Mouse (Mus musculus) testis, adult 2 months (tissue): ENCODE measurements at regions not wholly inside any gene's neighbourhood (a gene's known extent, or its start where the extent isn't known, plus 50 kb on each side); places are given as distances from the start of the nearest gene placed in this dataset.

Experiments used
- CTCF ChIP-seq: fragments of 200-500 bp; IDR thresholded peaks from 2 replicates; pipeline ENCODE4 v1.5.1; 2012; ENCODE audit warnings: low read depth, mild to moderate bottlenecking, inconsistent platforms, low read length, moderate library complexity; ENCODE audit not compliant: control insufficient read depth, insufficient read depth, insufficient replicate concordance
- POLR2A ChIP-seq: fragments of 200-500 bp; IDR thresholded peaks from 2 replicates; pipeline ENCODE4 v1.6.1; 2012; ENCODE audit warnings: low read depth, mild to moderate bottlenecking, inconsistent platforms, low read length, moderate library complexity; ENCODE audit not compliant: control insufficient read depth

DNA sequence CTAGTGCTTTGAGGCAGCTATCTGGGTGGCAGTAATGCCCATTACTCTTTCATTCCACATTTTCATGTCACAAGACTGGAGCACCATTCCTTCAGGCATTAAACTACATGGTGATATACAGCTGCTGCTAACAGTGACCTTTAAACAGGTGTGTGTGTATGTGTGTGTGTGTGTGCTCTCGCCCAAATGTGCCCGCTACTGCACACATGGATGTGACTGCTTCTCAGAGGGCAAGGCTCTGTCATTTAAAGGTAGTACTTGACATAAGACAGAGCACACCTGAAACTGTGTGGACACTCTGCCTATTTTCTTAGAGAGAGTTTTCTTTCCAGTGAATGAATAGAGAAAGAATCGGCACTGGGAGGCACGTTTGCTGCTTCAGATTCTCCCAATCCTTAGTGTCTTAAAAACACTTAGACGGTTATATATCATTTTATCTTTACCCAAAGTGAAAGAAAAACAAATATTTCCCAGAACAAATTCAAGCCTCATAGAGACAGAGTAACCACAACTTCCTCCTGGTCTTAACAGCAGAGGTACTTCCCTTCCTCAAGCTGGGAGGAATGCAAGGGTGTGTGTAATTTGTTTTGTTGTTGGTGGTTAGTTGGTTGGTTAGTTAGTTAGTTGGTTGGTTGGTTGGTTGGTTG lies 185.3 kb upstream of the Tusc1 start:
- TF ChIP-seq CTCF (no peak), POLR2A (no peak)
